Mouse (Mus musculus) intestine, postnatal 0 days (tissue): ENCODE results near the gene Tmie. TPM values are rescaled to one million over a fixed set of nuclear protein-coding genes. Genes with fewer than 3 reads are reported as not detected.

Source experiments
- ATAC-seq: fragments of 200-750 bp; cut with Nextera tagmentation; 2 replicates; pipeline ENCODE4 v1.8.0; 2017; ENCODE audit warnings: mild to moderate bottlenecking, moderate TSS enrichment, moderate library complexity
- H3K27ac ChIP-seq: fragments of 300-500 bp; sonication (generic); 2 replicates; pipeline ENCODE4 v1.5.1; 2014; ENCODE audit warnings: mild to moderate bottlenecking, low read depth, low read length, moderate library complexity
- H3K27me3 ChIP-seq: fragments of 300-500 bp; sonication (generic); replicated peaks from 2 replicates; pipeline ENCODE4 v1.6.1; 2014; ENCODE audit warnings: low read length, mixed read lengths; ENCODE audit not compliant: control insufficient read depth, insufficient read depth
- H3K36me3 ChIP-seq: fragments of 300-500 bp; sonication (generic); 2 replicates; pipeline ENCODE4 v1.6.1; 2014; ENCODE audit warnings: mild to moderate bottlenecking, moderate library complexity; ENCODE audit not compliant: control insufficient read depth, insufficient read depth
- H3K4me1 ChIP-seq: fragments of 300-500 bp; sonication (generic); replicated peaks from 2 replicates; pipeline ENCODE4 v1.6.1; 2014; ENCODE audit warnings: antibody characterized with exemption, low read length, mixed read lengths; ENCODE audit not compliant: control insufficient read depth, insufficient read depth
- H3K4me2 ChIP-seq: fragments of 300-500 bp; sonication (generic); replicated peaks from 2 replicates; pipeline ENCODE4 v1.6.1; 2014; ENCODE audit warnings: low read depth, mild to moderate bottlenecking, moderate library complexity
- H3K4me3 ChIP-seq: fragments of 300-500 bp; sonication (generic); 2 replicates; pipeline ENCODE4 v1.5.1; 2014; ENCODE audit warnings: low read depth, low read length
- H3K9ac ChIP-seq: fragments of 300-500 bp; sonication (generic); 2 replicates; pipeline ENCODE4 v1.6.1; 2014; ENCODE audit warnings: mild to moderate bottlenecking, low read depth, low read length
- H3K9me3 ChIP-seq: fragments of 300-500 bp; sonication (generic); 2 replicates; pipeline ENCODE4 v1.6.1; 2016; ENCODE audit warnings: mixed run types; ENCODE audit not compliant: control insufficient read depth
- CTCF ChIP-seq: sonication (generic); IDR thresholded peaks from 2 replicates; pipeline ENCODE4 v1.5.1; 2016; ENCODE audit warnings: low read depth, mild to moderate bottlenecking, control low read depth, antibody characterized with exemption, moderate library complexity
- WGBS: fragments of 180-500 bp; shearing (Covaris S2); extraction: QIAGEN DNeasy Blood & Tissue Kit; methylation state at CpG from one replicate; pipeline ENCODE4 v1.1.7; 2014; 5-methylcytosine and 5-hydroxymethylcytosine counted together
- polyA plus RNA-seq: library from polyadenylated mRNA; unstranded; fragments of >200 nt; fragmentation: Nextera tagmentation; extraction: Ambion mirVana; gene quantifications from 2 replicates; pipeline ENCODE4 v1.2.1, GENCODE M21; 2015

The Tmie gene
- polyA plus RNA-seq, 1 experiment from 2014 or later, result 10.0 TPM

- Histone ChIP-seq H3K4me2 (peak overlapping the region; percentile 75), H3K27me3 (no peaks in the 10 kb centered on the region), H3K9ac (peak overlapping the region; percentile 60; the same call in 1 of the 2 replicates), H3K4me1 (peaks cover 5% of the 10 kb centered on the region), H3K9me3 (no peaks in the 10 kb centered on the region), H3K4me3 (peak overlapping the region; percentile 49), H3K27ac (peak overlapping the region; percentile 88), H3K36me3 (peaks cover 11% of the 10 kb centered on the region; the same call in 1 of the 2 replicates)
- TF ChIP-seq CTCF, result no peak
- 31% methylated on average over 4 of the region's 4 CpGs for WGBS
- peak; percentile 43 for ATAC-seq
Observed at GRCm38 (mm10) chr9:110880772-110881171, 859 bp upstream of the Tmie start.

GRCm38 (mm10) chr9:110879191-110879920 lies 557 bp downstream of the Tmie start, which contains the start of gene Als2cl:
TSS of gene Als2cl (plus strand) at chr9:110879870.
- H3K36me3 ChIP-seq, result no peaks in the 10 kb centered on the region; the same call in 1 of the 2 replicates
- peak within 1 kb of the TSS; percentile 88 for H3K27ac ChIP-seq
- peak within 1 kb of the TSS; percentile 49 for H3K4me3 ChIP-seq
- peak within 1 kb of the TSS; percentile 60 for H3K9ac ChIP-seq
- peak within 1 kb of the TSS; percentile 75 for H3K4me2 ChIP-seq
- WGBS, result 18% methylated on average over 12 of the region's 12 CpGs
- ATAC-seq, result no peak
- H3K9me3 ChIP-seq, result no peaks in the 10 kb centered on the region
- peaks cover 12% of the 10 kb centered on the region for H3K4me1 ChIP-seq
- no peak for TF ChIP-seq CTCF
- no peaks in the 10 kb centered on the region for H3K27me3 ChIP-seq

- no peaks in the 10 kb centered on the region for H3K36me3 ChIP-seq
- H3K9me3 ChIP-seq, result no peaks in the 10 kb centered on the region
- WGBS, result 90% methylated on average over 5 of the region's 5 CpGs
- H3K27ac ChIP-seq, result peak overlapping the region; percentile 66
- H3K4me3 ChIP-seq, result no peak overlapping the region
- peaks cover 14% of the 10 kb centered on the region for H3K4me1 ChIP-seq
- H3K9ac ChIP-seq, result no peak overlapping the region
- no peak for TF ChIP-seq CTCF
- H3K4me2 ChIP-seq, result no peak overlapping the region; the same call in 1 of the 2 replicates
- no peak for ATAC-seq
- no peaks in the 10 kb centered on the region for H3K27me3 ChIP-seq
Observed at GRCm38 (mm10) chr9:110877888-110878287, 2.0 kb downstream of the Tmie start.

- Histone ChIP-seq H3K4me2 (no peak overlapping the region; the same call in 1 of the 2 replicates), H3K9me3 (no peaks in the 10 kb centered on the region), H3K4me1 (peaks cover 14% of the 10 kb centered on the region), H3K27ac (peak overlapping the region; percentile 66), H3K4me3 (no peak overlapping the region), H3K36me3 (no peaks in the 10 kb centered on the region), H3K27me3 (no peaks in the 10 kb centered on the region), H3K9ac (no peak overlapping the region)
- no peak for TF ChIP-seq CTCF
- 0 out of 2 replicates have a peak, but pooled peaks have one; percentile 4 for ATAC-seq
- 35% methylated on average over 1 of the region's 1 CpGs for WGBS
Observed at GRCm38 (mm10) chr9:110877353-110877752, 2.6 kb downstream of the Tmie start.

DNA sequence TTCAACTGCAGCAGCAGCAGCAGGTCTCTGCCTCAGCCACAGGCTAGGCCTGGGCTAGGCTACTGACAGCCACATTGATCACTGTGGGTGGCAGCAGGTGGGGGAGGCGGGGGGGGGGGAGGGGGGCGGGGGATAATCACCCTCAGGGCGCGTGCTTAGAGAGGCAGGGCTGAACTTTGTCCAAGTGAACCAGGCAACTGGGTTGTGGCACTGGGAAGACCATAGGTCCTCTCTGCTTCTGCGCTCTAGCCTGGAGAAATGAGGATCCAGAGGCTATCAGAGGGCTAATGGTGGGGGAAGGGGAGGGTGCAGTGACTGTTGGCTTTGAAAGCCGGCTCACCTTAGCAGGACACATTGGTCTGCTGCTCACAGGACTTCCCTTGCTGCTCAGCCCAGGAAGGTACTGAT lies 4.6 kb downstream of the Tmie start:
- WGBS, result 20% methylated on average over 4 of the region's 6 CpGs
- ATAC-seq, result peak; percentile 64
- Histone ChIP-seq H3K4me3 (no peak overlapping the region), H3K9me3 (no peaks in the 10 kb centered on the region), H3K36me3 (no peaks in the 10 kb centered on the region), H3K27me3 (no peaks in the 10 kb centered on the region), H3K4me2 (no peak overlapping the region), H3K27ac (peak overlapping the region; percentile 80), H3K4me1 (peaks cover 19% of the 10 kb centered on the region), H3K9ac (no peak overlapping the region)
- TF ChIP-seq CTCF, result no peak

- H3K9me3 ChIP-seq, result no peaks in the 10 kb centered on the region
- 27% methylated on average over 3 of the region's 3 CpGs for WGBS
- no peaks in the 10 kb centered on the region for H3K27me3 ChIP-seq
- peak overlapping the region; percentile 80 for H3K27ac ChIP-seq
- no peak overlapping the region for H3K4me3 ChIP-seq
- no peak overlapping the region for H3K9ac ChIP-seq
- TF ChIP-seq CTCF, result no peak
- peaks cover 23% of the 10 kb centered on the region for H3K4me1 ChIP-seq
- H3K36me3 ChIP-seq, result no peaks in the 10 kb centered on the region
- no peak overlapping the region for H3K4me2 ChIP-seq
- no peak for ATAC-seq
Observed at GRCm38 (mm10) chr9:110874660-110875191, 5.2 kb downstream of the Tmie start.
